Mouse (Mus musculus) MEL (cell line): ENCODE measurements around the gene Tamm41.

Experiments used
- CHD1 ChIP-seq: IDR thresholded peaks from 2 replicates; pipeline ENCODE4 v1.6.1; 2012; ENCODE audit warnings: low read depth, mild to moderate bottlenecking, inconsistent platforms, low read length, improper control_type of control experiment
- CHD2 ChIP-seq: IDR thresholded peaks from 2 replicates; pipeline ENCODE4 v1.6.1; 2011; ENCODE audit warnings: low read length, improper control_type of control experiment
- CTCF ChIP-seq, 3 experiments: IDR thresholded peaks in 2 of 3; conservative IDR thresholded peaks in 1 of 3; 2 replicates each; pipeline ENCODE4 v1.5.1; 2011 to 2012; ENCODE audit warnings: low read length in 3 of 3, low read depth in 2 of 3, mild to moderate bottlenecking in 2 of 3, improper control_type of control experiment in 1 of 3, inconsistent platforms in 1 of 3, mixed read lengths in 1 of 3, moderate library complexity in 1 of 3; ENCODE audit not compliant: control insufficient read depth in 1 of 3, insufficient read depth in 1 of 3, poor library complexity in 1 of 3, severe bottlenecking in 1 of 3
- ETS1 ChIP-seq: IDR thresholded peaks from 2 replicates; pipeline ENCODE4 v1.6.1; 2012; ENCODE audit warnings: low read depth, mild to moderate bottlenecking, inconsistent platforms, low read length, improper control_type of control experiment, moderate library complexity
- KAT2A ChIP-seq: conservative IDR thresholded peaks from 2 replicates; pipeline ENCODE4 v1.6.1; 2012; ENCODE audit warnings: low read depth, low read length, improper control_type of control experiment, inconsistent platforms
- MAFK ChIP-seq: IDR thresholded peaks from 2 replicates; pipeline ENCODE4 v1.6.1; 2011; ENCODE audit warnings: low read depth, mild to moderate bottlenecking, low read length, improper control_type of control experiment, borderline replicate concordance
- MYB ChIP-seq: IDR thresholded peaks from 2 replicates; pipeline ENCODE4 v1.6.1; 2011; ENCODE audit warnings: mild to moderate bottlenecking, low read depth, low read length, improper control_type of control experiment
- SMC3 ChIP-seq: IDR thresholded peaks from 2 replicates; pipeline ENCODE4 v1.6.1; 2011; ENCODE audit warnings: low read depth, low read length, improper control_type of control experiment
- TAL1 ChIP-seq: IDR thresholded peaks from 2 replicates; pipeline ENCODE4 v1.6.1; 2012; ENCODE audit warnings: mild to moderate bottlenecking, inconsistent platforms, low read length, moderate library complexity, mixed read lengths
- TBP ChIP-seq: IDR thresholded peaks from 2 replicates; pipeline ENCODE4 v1.8.0; 2011; ENCODE audit warnings: low read depth, low read length, improper control_type of control experiment
- USF2 ChIP-seq, 2 experiments: IDR thresholded peaks; 2 replicates each; pipeline ENCODE4 v1.6.1; 2011 to 2012; ENCODE audit warnings: improper control_type of control experiment in 2 of 2, low read length in 2 of 2, borderline replicate concordance in 1 of 2, inconsistent platforms in 1 of 2, low read depth in 1 of 2, mild to moderate bottlenecking in 1 of 2; ENCODE audit not compliant: insufficient read depth in 1 of 2

- TF ChIP-seq CHD2 (no peak), CHD1 (no peak), SMC3 (no peak), MAFK (no peak), MYB (no peak), ETS1 (no peak), TAL1 (no peak), USF2 (IDR thresholded peaks at IDR 0.05; ENCODE audit: borderline replicate concordance in 1 of 2, insufficient read depth in 1 of 2, low read depth in 1 of 2, low read length in 2 of 2) (no peak), TBP (no peak), CTCF (IDR thresholded peaks at IDR 0.05 in 2 of 3, conservative IDR thresholded peaks at IDR 0.05 in 1 of 3; ENCODE audit: control insufficient read depth in 1 of 3, insufficient read depth in 1 of 3, low read depth in 2 of 3, low read length in 3 of 3, poor library complexity in 1 of 3, severe bottlenecking in 1 of 3) (no peak), KAT2A (no peak)
Observed at GRCm38 (mm10) chr6:114970386-114970785, 67.3 kb downstream of the Tamm41 start.
